9 mouse cellular contexts compared by ENCODE assay signal in the genomic region with DNA sequence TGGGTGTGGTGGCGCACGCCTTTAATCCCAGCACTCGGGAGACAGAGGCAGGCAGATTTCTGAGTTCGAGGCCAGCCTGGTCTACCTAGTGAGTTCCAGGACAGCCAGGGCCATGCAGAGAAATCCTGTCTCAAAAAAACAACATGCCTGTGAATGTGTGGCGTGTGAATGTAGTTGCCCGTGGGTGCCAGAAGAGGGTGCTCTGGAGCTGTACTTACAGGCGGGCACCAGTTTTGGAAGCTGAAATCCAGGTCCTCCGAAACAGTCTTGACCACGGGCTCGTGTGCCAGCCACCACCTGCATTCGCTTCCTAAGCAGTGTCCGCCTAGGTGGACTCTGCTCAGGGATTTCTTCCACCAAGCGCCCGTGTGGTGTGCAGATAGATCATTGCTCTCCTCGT. TPM values are rescaled to one million over a fixed set of nuclear protein-coding genes. Genes with fewer than 3 reads are reported as not detected.
DNase-seq lines count a peak whose midpoint lies in the region; ATAC-seq and TF ChIP-seq lines count a peak whose summit lies in the region.
"Had no signal": no experiment of that assay in that cellular context is flagged by ENCODE, and none has a peak within 500 bp of the region (broad histone marks: within the 10 kb centered on the region; RNA-seq: fewer than 3 reads in every experiment).

No protein-coding gene starts in this region.

- no peak for TF ChIP-seq EP300 in liver, embryonic 14.5 days (IDR thresholded peaks at IDR 0.05; ENCODE audit: low read depth)

- peak; percentile 59 for TF ChIP-seq CTCF in G1E (IDR thresholded peaks at IDR 0.05; ENCODE audit: low read depth, low read length)
- peak; percentile 78 for TF ChIP-seq CTCF in liver, embryonic 14.5 days (IDR thresholded peaks at IDR 0.05; ENCODE audit: low read depth)

- H3K4me1 ChIP-seq in hindbrain, embryonic 11.5 days (replicated peaks; ENCODE audit: control insufficient read depth, insufficient read depth, low read length): no peaks in the 10 kb centered on the region
- no peaks in the 10 kb centered on the region for H3K4me1 ChIP-seq in hindbrain, embryonic 13.5 days (replicated peaks)
- H3K4me1 ChIP-seq in G1E (ENCODE audit: insufficient read depth, low read depth, low read length): peaks cover 23% of the 10 kb centered on the region
- no peaks in the 10 kb centered on the region for H3K4me1 ChIP-seq in liver, embryonic 14.5 days (replicated peaks; ENCODE audit: control insufficient read depth in 2 of 2, insufficient read depth in 2 of 2, low read length in 1 of 2)
- H3K4me1 ChIP-seq in heart, embryonic 11.5 days (ENCODE audit: control insufficient read depth, insufficient read depth, low read length): no peaks in the 10 kb centered on the region
- no peaks in the 10 kb centered on the region for H3K4me1 ChIP-seq in kidney, embryonic 14.5 days (ENCODE audit: control insufficient read depth, insufficient read depth, low read length)

- WGBS in hindbrain, embryonic 11.5 days: 94% methylated on average over 15 of the region's 15 CpGs
- WGBS in hindbrain, embryonic 13.5 days: 95% methylated on average over 15 of the region's 15 CpGs
- 84% methylated on average over 15 of the region's 15 CpGs for WGBS in liver, embryonic 14.5 days (ENCODE audit: insufficient replicate concordance)
- WGBS in heart, embryonic 11.5 days (ENCODE audit: insufficient replicate concordance): 95% methylated on average over 15 of the region's 15 CpGs
- 93% methylated on average over 15 of the region's 15 CpGs for WGBS in kidney, embryonic 14.5 days

- peak; percentile 44 for DNase-seq in hindbrain, embryonic 11.5 days (ENCODE audit: low spot score)
- DNase-seq in 3T3-L1 (ENCODE audit: low read depth, low spot score) (peak; percentile 27), G1E (ENCODE audit: low spot score) (no peak)
- DNase-seq in liver, embryonic 14.5 days (ENCODE audit: low read depth in 3 of 3, low spot score in 3 of 3): no peak
- no peak for DNase-seq in layer of hippocampus, adult 18-20 months (ENCODE audit: low spot score in 2 of 2)

- H3K9ac ChIP-seq in hindbrain, embryonic 11.5 days (ENCODE audit: low read depth, low read length): no peak overlapping the region
- no peak overlapping the region for H3K9ac ChIP-seq in hindbrain, embryonic 13.5 days
- no peak overlapping the region for H3K9ac ChIP-seq in liver, embryonic 14.5 days (replicated peaks)
- no peak overlapping the region for H3K9ac ChIP-seq in heart, embryonic 11.5 days (ENCODE audit: low read depth, low read length)
- no peak overlapping the region for H3K9ac ChIP-seq in kidney, embryonic 14.5 days (ENCODE audit: low read depth, low read length)

- no peaks in the 10 kb centered on the region for H3K9me3 ChIP-seq in hindbrain, embryonic 11.5 days (ENCODE audit: control insufficient read depth, low read length)
- no peaks in the 10 kb centered on the region for H3K9me3 ChIP-seq in hindbrain, embryonic 13.5 days
- no peaks in the 10 kb centered on the region for H3K9me3 ChIP-seq in G1E (replicated peaks)
- H3K9me3 ChIP-seq in liver, embryonic 14.5 days (ENCODE audit: control insufficient read depth, low read length): no peaks in the 10 kb centered on the region
- H3K9me3 ChIP-seq in heart, embryonic 11.5 days (replicated peaks; ENCODE audit: control insufficient read depth, low read length): no peaks in the 10 kb centered on the region
- H3K9me3 ChIP-seq in kidney, embryonic 14.5 days (ENCODE audit: control insufficient read depth, low read length): no peaks in the 10 kb centered on the region

- H3K36me3 ChIP-seq in hindbrain, embryonic 11.5 days (ENCODE audit: control insufficient read depth, insufficient read depth, low read length): peaks cover 39% of the 10 kb centered on the region
- peaks cover 88% of the 10 kb centered on the region for H3K36me3 ChIP-seq in hindbrain, embryonic 13.5 days
- H3K36me3 ChIP-seq in G1E (replicated peaks): peaks cover 92% of the 10 kb centered on the region
- H3K36me3 ChIP-seq in liver, embryonic 14.5 days (replicated peaks; ENCODE audit: control insufficient read depth, insufficient read depth, low read depth): peaks cover 90% of the 10 kb centered on the region
- H3K36me3 ChIP-seq in heart, embryonic 11.5 days (ENCODE audit: control insufficient read depth, insufficient read depth, low read length): peaks cover 67% of the 10 kb centered on the region
- peaks cover 86% of the 10 kb centered on the region for H3K36me3 ChIP-seq in kidney, embryonic 14.5 days (ENCODE audit: control insufficient read depth, insufficient read depth, low read length)

- no peak overlapping the region for H3K27ac ChIP-seq in hindbrain, embryonic 11.5 days (ENCODE audit: low read depth, low read length)
- H3K27ac ChIP-seq in hindbrain, embryonic 13.5 days: no peak overlapping the region
- no peak overlapping the region for H3K27ac ChIP-seq in liver, embryonic 14.5 days
- no peak overlapping the region for H3K27ac ChIP-seq in heart, embryonic 11.5 days (ENCODE audit: low read depth, low read length)
- no peak overlapping the region for H3K27ac ChIP-seq in kidney, embryonic 14.5 days (ENCODE audit: low read depth, low read length)

- H3K27me3 ChIP-seq in hindbrain, embryonic 11.5 days (ENCODE audit: control insufficient read depth, insufficient read depth, low read length): no peaks in the 10 kb centered on the region
- H3K27me3 ChIP-seq in hindbrain, embryonic 13.5 days: no peaks in the 10 kb centered on the region
- no peaks in the 10 kb centered on the region for H3K27me3 ChIP-seq in G1E (ENCODE audit: insufficient read depth, low read length)
- H3K27me3 ChIP-seq in liver, embryonic 14.5 days (ENCODE audit: control insufficient read depth, insufficient read depth, low read length): no peaks in the 10 kb centered on the region
- no peaks in the 10 kb centered on the region for H3K27me3 ChIP-seq in heart, embryonic 11.5 days (ENCODE audit: control insufficient read depth, insufficient read depth, low read length)
- H3K27me3 ChIP-seq in kidney, embryonic 14.5 days (ENCODE audit: control insufficient read depth, insufficient read depth, low read length): no peaks in the 10 kb centered on the region

- ATAC-seq in hindbrain, embryonic 11.5 days (ENCODE audit: low FRiP score): no peak
- no peak for ATAC-seq in hindbrain, embryonic 13.5 days (ENCODE audit: low FRiP score)
- ATAC-seq in G1E (ENCODE audit: extremely low read depth, insufficient number of reproducible peaks, low FRiP score, poor library complexity, severe bottlenecking): no peak
- no peak for ATAC-seq in liver, embryonic 14.5 days (ENCODE audit: insufficient read depth)
- no peak for ATAC-seq in heart, embryonic 11.5 days (replicated peaks; ENCODE audit: insufficient number of reproducible peaks, low FRiP score, low TSS enrichment)
- no peak for ATAC-seq in kidney, embryonic 14.5 days (ENCODE audit: low FRiP score, low TSS enrichment)

- H3K4me2 ChIP-seq in hindbrain, embryonic 11.5 days (replicated peaks; ENCODE audit: low read depth, low read length): no peak overlapping the region
- no peak overlapping the region for H3K4me2 ChIP-seq in hindbrain, embryonic 13.5 days
- H3K4me2 ChIP-seq in liver, embryonic 14.5 days (ENCODE audit: low read depth): no peak overlapping the region
- H3K4me2 ChIP-seq in heart, embryonic 11.5 days: no peak overlapping the region
- no peak overlapping the region for H3K4me2 ChIP-seq in kidney, embryonic 14.5 days (replicated peaks; ENCODE audit: low read depth, low read length)

- no peak overlapping the region for H3K4me3 ChIP-seq in hindbrain, embryonic 11.5 days (ENCODE audit: low read depth, low read length)
- no peak overlapping the region for H3K4me3 ChIP-seq in hindbrain, embryonic 13.5 days
- H3K4me3 ChIP-seq in G1E (ENCODE audit: low read depth, low read length): no peak overlapping the region
- no peak overlapping the region for H3K4me3 ChIP-seq in liver, embryonic 14.5 days (ENCODE audit: insufficient read depth in 1 of 2, low read depth in 2 of 2, low read length in 2 of 2)
- H3K4me3 ChIP-seq in heart, embryonic 11.5 days (ENCODE audit: low read depth, low read length): no peak overlapping the region
- H3K4me3 ChIP-seq in kidney, embryonic 14.5 days (ENCODE audit: low read length): no peak overlapping the region
- H3K4me3 ChIP-seq: myocyte had no signal

RNA-seq across cellular contexts. Expression of gene Anp32e, which starts 9.8 kb away (rescaled TPM):
- 114 and 133 TPM in 2 replicates for polyA plus RNA-seq in hindbrain, embryonic 11.5 days (2014; fragmentation: Nextera tagmentation; extraction: Ambion mirVana)
- polyA plus RNA-seq in hindbrain, embryonic 13.5 days (2015; fragmentation: Nextera tagmentation; extraction: Ambion mirVana): 167 and 175 TPM in 2 replicates
- total RNA-seq in G1E (2014; fragmentation: Nextera tagmentation) (94.7 and 114 TPM in 2 replicates), G1E (2017) (91.8 and 180 TPM in 2 replicates)
- polyA plus RNA-seq in G1E (2012): 210 and 405 TPM in 2 replicates
- 39.5 and 104 TPM in 2 replicates for polyA plus RNA-seq in liver, embryonic 14.5 days (2012; rRNA removed)
- 39.5 and 45.3 TPM in 2 replicates for polyA plus RNA-seq in liver, embryonic 14.5 days (2014; fragmentation: Nextera tagmentation; extraction: Ambion mirVana)
- 10 to 100 TPM; 88.3 to 89.6 TPM for total RNA-seq in layer of hippocampus, adult 18-20 months (2021)
- polyA plus RNA-seq in heart, embryonic 11.5 days (2014; fragmentation: Nextera tagmentation; extraction: Ambion mirVana): 71.0 and 88.5 TPM in 2 replicates
- polyA plus RNA-seq in kidney, embryonic 14.5 days (2014; fragmentation: Nextera tagmentation; extraction: Ambion mirVana): 78.3 and 89.0 TPM in 2 replicates

RNA-seq across cellular contexts. Expression of gene Car14, which starts 34.3 kb away (rescaled TPM):
- 26.5 and 27.8 TPM in 2 replicates for polyA plus RNA-seq in hindbrain, embryonic 11.5 days (2014; fragmentation: Nextera tagmentation; extraction: Ambion mirVana)
- 6.5 and 10.9 TPM in 2 replicates for polyA plus RNA-seq in hindbrain, embryonic 13.5 days (2015; fragmentation: Nextera tagmentation; extraction: Ambion mirVana)
- total RNA-seq in G1E (2014; fragmentation: Nextera tagmentation) (not detected in 2 replicates), G1E (2017) (0.11 TPM in 1 of 2 replicates, not detected in the other)
- not detected in 2 replicates for polyA plus RNA-seq in G1E (2012)
- 4.8 and 5.3 TPM in 2 replicates for polyA plus RNA-seq in liver, embryonic 14.5 days (2012; rRNA removed)
- 9.3 and 11.1 TPM in 2 replicates for polyA plus RNA-seq in liver, embryonic 14.5 days (2014; fragmentation: Nextera tagmentation; extraction: Ambion mirVana)
- total RNA-seq in layer of hippocampus, adult 18-20 months (2021): 10 to 100 TPM in 1 of 2 experiments, 1 to 10 TPM in 1; 9.9 to 10.8 TPM
- polyA plus RNA-seq in heart, embryonic 11.5 days (2014; fragmentation: Nextera tagmentation; extraction: Ambion mirVana): 39.0 and 39.1 TPM in 2 replicates
- polyA plus RNA-seq in kidney, embryonic 14.5 days (2014; fragmentation: Nextera tagmentation; extraction: Ambion mirVana): 21.0 and 25.9 TPM in 2 replicates

RNA-seq across cellular contexts. Expression of gene Aph1a, which starts 45.1 kb away (rescaled TPM):
- polyA plus RNA-seq in hindbrain, embryonic 11.5 days (2014; fragmentation: Nextera tagmentation; extraction: Ambion mirVana): 28.5 and 34.0 TPM in 2 replicates
- 32.4 and 40.8 TPM in 2 replicates for polyA plus RNA-seq in hindbrain, embryonic 13.5 days (2015; fragmentation: Nextera tagmentation; extraction: Ambion mirVana)
- total RNA-seq in G1E (2014; fragmentation: Nextera tagmentation): 27.5 and 35.0 TPM in 2 replicates
- total RNA-seq in G1E (2017): 26.5 and 27.5 TPM in 2 replicates
- 90.6 and 102 TPM in 2 replicates for polyA plus RNA-seq in G1E (2012)
- polyA plus RNA-seq in liver, embryonic 14.5 days (2012; rRNA removed): 26.2 and 28.6 TPM in 2 replicates
- polyA plus RNA-seq in liver, embryonic 14.5 days (2014; fragmentation: Nextera tagmentation; extraction: Ambion mirVana): 14.0 and 16.1 TPM in 2 replicates
- 10 to 100 TPM; 61.1 to 70.2 TPM for total RNA-seq in layer of hippocampus, adult 18-20 months (2021)
- polyA plus RNA-seq in heart, embryonic 11.5 days (2014; fragmentation: Nextera tagmentation; extraction: Ambion mirVana): 25.9 and 42.4 TPM in 2 replicates
- 40.4 and 83.2 TPM in 2 replicates for polyA plus RNA-seq in kidney, embryonic 14.5 days (2014; fragmentation: Nextera tagmentation; extraction: Ambion mirVana)

RNA-seq across cellular contexts. Expression of gene BC028528, which starts 47.0 kb away (rescaled TPM):
- 11.0 and 11.2 TPM in 2 replicates for polyA plus RNA-seq in hindbrain, embryonic 11.5 days (2014; fragmentation: Nextera tagmentation; extraction: Ambion mirVana)
- 19.4 and 21.2 TPM in 2 replicates for polyA plus RNA-seq in hindbrain, embryonic 13.5 days (2015; fragmentation: Nextera tagmentation; extraction: Ambion mirVana)
- total RNA-seq in G1E (2014; fragmentation: Nextera tagmentation) (1.6 and 3.9 TPM in 2 replicates), G1E (2017) (7.5 and 9.3 TPM in 2 replicates)
- polyA plus RNA-seq in G1E (2012): not detected in 2 replicates
- 3.2 and 5.1 TPM in 2 replicates for polyA plus RNA-seq in liver, embryonic 14.5 days (2012; rRNA removed)
- 3.8 and 5.1 TPM in 2 replicates for polyA plus RNA-seq in liver, embryonic 14.5 days (2014; fragmentation: Nextera tagmentation; extraction: Ambion mirVana)
- 1 to 10 TPM; 2.2 to 3.0 TPM for total RNA-seq in layer of hippocampus, adult 18-20 months (2021)
- polyA plus RNA-seq in heart, embryonic 11.5 days (2014; fragmentation: Nextera tagmentation; extraction: Ambion mirVana): 29.3 and 29.5 TPM in 2 replicates
- polyA plus RNA-seq in kidney, embryonic 14.5 days (2014; fragmentation: Nextera tagmentation; extraction: Ambion mirVana): 33.6 and 35.6 TPM in 2 replicates

RNA-seq across cellular contexts. Expression of gene Ciart, which starts 56.8 kb away (rescaled TPM):
- polyA plus RNA-seq in hindbrain, embryonic 11.5 days (2014; fragmentation: Nextera tagmentation; extraction: Ambion mirVana): 4.7 and 6.5 TPM in 2 replicates
- 3.1 and 4.3 TPM in 2 replicates for polyA plus RNA-seq in hindbrain, embryonic 13.5 days (2015; fragmentation: Nextera tagmentation; extraction: Ambion mirVana)
- total RNA-seq in G1E (2014; fragmentation: Nextera tagmentation) (not detected in 2 replicates), G1E (2017) (1.3 TPM in 2 replicates)
- polyA plus RNA-seq in G1E (2012): 0.07 and 0.31 TPM in 2 replicates
- 0.57 and 0.73 TPM in 2 replicates for polyA plus RNA-seq in liver, embryonic 14.5 days (2012; rRNA removed)
- 0.32 and 0.53 TPM in 2 replicates for polyA plus RNA-seq in liver, embryonic 14.5 days (2014; fragmentation: Nextera tagmentation; extraction: Ambion mirVana)
- 10 to 100 TPM in 1 of 2 experiments, 1 to 10 TPM in 1; 9.2 to 11.7 TPM for total RNA-seq in layer of hippocampus, adult 18-20 months (2021)
- 5.9 and 7.1 TPM in 2 replicates for polyA plus RNA-seq in heart, embryonic 11.5 days (2014; fragmentation: Nextera tagmentation; extraction: Ambion mirVana)
- polyA plus RNA-seq in kidney, embryonic 14.5 days (2014; fragmentation: Nextera tagmentation; extraction: Ambion mirVana): 4.0 and 5.3 TPM in 2 replicates

Comparison
In these comparisons a context has a peak if more than half of its experiments do, and no peak if none do; other contexts are left out.
1. DNase-seq: peak in hindbrain, embryonic 11.5 days (single experiment) and 3T3-L1 (single experiment); none in G1E (single experiment), liver, embryonic 14.5 days (0 of 3) and layer of hippocampus, adult 18-20 months (0 of 2).